Mouse (Mus musculus) forebrain, postnatal 0 days (tissue): ENCODE measurements around the gene Arsg. TPM values are rescaled to one million over a fixed set of nuclear protein-coding genes. Genes with fewer than 3 reads are reported as not detected.

Experiments used
- ATAC-seq: fragments of 200-750 bp; cut with Nextera tagmentation; 2 replicates; pipeline ENCODE4 v1.8.0; 2017; ENCODE audit warnings: mild to moderate bottlenecking, moderate library complexity
- DNase-seq: peaks from one replicate; pipeline ENCODE4 v3.0.0-alpha.2; 2015
- H3K27ac ChIP-seq: fragments of 300-500 bp; sonication (generic); 2 replicates; pipeline ENCODE4 v1.5.1; 2014; ENCODE audit warnings: low read depth, mild to moderate bottlenecking, antibody characterized with exemption, low read length, moderate library complexity, mixed read lengths
- H3K27me3 ChIP-seq: fragments of 300-500 bp; sonication (generic); 2 replicates; pipeline ENCODE4 v1.6.1; 2014; ENCODE audit warnings: mild to moderate bottlenecking, low read length, mixed read lengths; ENCODE audit not compliant: insufficient read depth
- H3K36me3 ChIP-seq: fragments of 300-500 bp; sonication (generic); 2 replicates; pipeline ENCODE4 v1.6.1; 2014; ENCODE audit warnings: mild to moderate bottlenecking, moderate library complexity; ENCODE audit not compliant: insufficient read depth
- H3K4me1 ChIP-seq: fragments of 300-500 bp; sonication (generic); 2 replicates; pipeline ENCODE4 v1.6.1; 2014; ENCODE audit warnings: antibody characterized with exemption; ENCODE audit not compliant: insufficient read depth
- H3K4me2 ChIP-seq: fragments of 300-500 bp; sonication (generic); 2 replicates; pipeline ENCODE4 v1.6.1; 2014; ENCODE audit warnings: low read depth, mild to moderate bottlenecking, moderate library complexity
- H3K4me3 ChIP-seq: fragments of 300-500 bp; sonication (generic); 2 replicates; pipeline ENCODE4 v1.5.1; 2014; ENCODE audit warnings: low read depth, low read length, mixed read lengths
- H3K9ac ChIP-seq: fragments of 300-500 bp; sonication (generic); 2 replicates; pipeline ENCODE4 v1.6.1; 2014; ENCODE audit warnings: mild to moderate bottlenecking
- H3K9me3 ChIP-seq: fragments of 300-500 bp; sonication (generic); 2 replicates; pipeline ENCODE4 v1.6.1; 2016; ENCODE audit warnings: low read length
- CTCF ChIP-seq: sonication (generic); IDR thresholded peaks from 2 replicates; pipeline ENCODE4 v1.5.1; 2016; ENCODE audit warnings: antibody characterized with exemption, control low read depth, low read depth
- WGBS: fragments of 180-500 bp; shearing (Covaris S2); extraction: QIAGEN DNeasy Blood & Tissue Kit; methylation state at CpG from one replicate; pipeline ENCODE4 v1.1.7; 2014; 5-methylcytosine and 5-hydroxymethylcytosine counted together
- polyA plus RNA-seq: library from polyadenylated mRNA; unstranded; fragments of >200 nt; fragmentation: Nextera tagmentation; extraction: Ambion mirVana; gene quantifications from 2 replicates; pipeline ENCODE4 v1.2.1, GENCODE M21; 2015
- total RNA-seq: library from RNA; depleted of rRNA; stranded (reverse); fragments of >200 nt; gene quantifications from 2 replicates; pipeline ENCODE4 v1.2.3, GENCODE M21; 2014

Gene Arsg
- total and polyA plus RNA-seq, 2 experiments from 2014 or later, result 5.3 to 7.8 TPM

- 0 out of 2 replicates have a peak overlapping the region, but pooled peaks have one; percentile 51 for H3K9ac ChIP-seq
- no peak overlapping the region for H3K27ac ChIP-seq
- no peak for TF ChIP-seq CTCF
- H3K36me3 ChIP-seq, result peaks cover 28% of the 10 kb centered on the region
- 19% methylated on average over 4 of the region's 5 CpGs for WGBS
- DNase-seq, result no peak
- H3K4me1 ChIP-seq, result no peaks in the 10 kb centered on the region
- 0 out of 2 replicates have a peak overlapping the region, but pooled peaks have one; percentile 63 for H3K4me2 ChIP-seq
- H3K9me3 ChIP-seq, result no peaks in the 10 kb centered on the region
- no peaks in the 10 kb centered on the region for H3K27me3 ChIP-seq
- peak; percentile 42; the same call in 1 of the 2 replicates for ATAC-seq
- no peak overlapping the region for H3K4me3 ChIP-seq
Measured at GRCm38 (mm10) chr11:109439209-109439608, 34.0 kb upstream of the Arsg start.

GRCm38 (mm10) chr11:109439829-109440340 is 33.3 kb upstream of the Arsg start:
- no peaks in the 10 kb centered on the region for H3K4me1 ChIP-seq
- 0 out of 2 replicates have a peak, but pooled peaks have one; percentile 1 for TF ChIP-seq CTCF
- peak; percentile 75 for DNase-seq
- peak overlapping the region; percentile 51 for H3K9ac ChIP-seq
- H3K4me3 ChIP-seq, result peak overlapping the region; percentile 36
- no peaks in the 10 kb centered on the region for H3K9me3 ChIP-seq
- peak overlapping the region; percentile 63 for H3K4me2 ChIP-seq
- 4% methylated on average over 32 of the region's 32 CpGs for WGBS
- H3K36me3 ChIP-seq, result peaks cover 21% of the 10 kb centered on the region
- ATAC-seq, result peak; percentile 76
- H3K27ac ChIP-seq, result peak overlapping the region; percentile 0; the same call in 1 of the 2 replicates
- no peaks in the 10 kb centered on the region for H3K27me3 ChIP-seq

- H3K4me3 ChIP-seq, result no peak overlapping the region
- no peak overlapping the region for H3K9ac ChIP-seq
- no peaks in the 10 kb centered on the region for H3K9me3 ChIP-seq
- WGBS, result 58% methylated on average over 4 of the region's 4 CpGs
- H3K4me2 ChIP-seq, result no peak overlapping the region; the same call in 1 of the 2 replicates
- 0 out of 2 replicates have a peak, but pooled peaks cover 3% of the 10 kb centered on the region for H3K4me1 ChIP-seq
- H3K27me3 ChIP-seq, result no peaks in the 10 kb centered on the region
- no peak for ATAC-seq
- no peak for TF ChIP-seq CTCF
- DNase-seq, result no peak
- H3K27ac ChIP-seq, result no peak overlapping the region
- peaks cover 15% of the 10 kb centered on the region; the same call in 1 of the 2 replicates for H3K36me3 ChIP-seq
Measured at GRCm38 (mm10) chr11:109440641-109441040, 32.5 kb upstream of the Arsg start.

- 61% methylated on average over 3 of the region's 3 CpGs for WGBS
- peak; percentile 75 for TF ChIP-seq CTCF
- Histone ChIP-seq H3K27me3 (no peaks in the 10 kb centered on the region), H3K36me3 (peaks cover 12% of the 10 kb centered on the region; the same call in 1 of the 2 replicates), H3K4me3 (no peak overlapping the region), H3K4me2 (no peak overlapping the region), H3K9me3 (no peaks in the 10 kb centered on the region), H3K4me1 (0 out of 2 replicates have a peak, but pooled peaks cover 3% of the 10 kb centered on the region), H3K9ac (no peak overlapping the region), H3K27ac (no peak overlapping the region)
- ATAC-seq (peak; percentile 33; the same call in 1 of the 2 replicates), DNase-seq (peak; percentile 59)
Measured at GRCm38 (mm10) chr11:109441119-109441518, 32.1 kb upstream of the Arsg start.

GRCm38 (mm10) chr11:109442166-109442730 is 30.9 kb upstream of the Arsg start:
- no peak for TF ChIP-seq CTCF
- no peak overlapping the region for H3K9ac ChIP-seq
- ATAC-seq (no peak), DNase-seq (no peak)
- no peak overlapping the region for H3K4me3 ChIP-seq
- no peaks in the 10 kb centered on the region for H3K27me3 ChIP-seq
- no peaks in the 10 kb centered on the region for H3K9me3 ChIP-seq
- no peak overlapping the region for H3K27ac ChIP-seq
- H3K36me3 ChIP-seq, result peaks cover 8% of the 10 kb centered on the region; the same call in 1 of the 2 replicates
- no peak overlapping the region for H3K4me2 ChIP-seq
- 72% methylated on average over 5 of the region's 5 CpGs for WGBS
- H3K4me1 ChIP-seq, result 0 out of 2 replicates have a peak, but pooled peaks cover 3% of the 10 kb centered on the region

- H3K4me1 ChIP-seq, result 0 out of 2 replicates have a peak, but pooled peaks cover 3% of the 10 kb centered on the region
- no peaks in the 10 kb centered on the region for H3K9me3 ChIP-seq
- no peak overlapping the region for H3K9ac ChIP-seq
- ATAC-seq (no peak), DNase-seq (no peak)
- no peak overlapping the region for H3K27ac ChIP-seq
- 92% methylated on average over 8 of the region's 8 CpGs for WGBS
- H3K36me3 ChIP-seq, result no peaks in the 10 kb centered on the region
- no peak for TF ChIP-seq CTCF
- no peaks in the 10 kb centered on the region for H3K27me3 ChIP-seq
- H3K4me2 ChIP-seq, result no peak overlapping the region
- H3K4me3 ChIP-seq, result no peak overlapping the region
Measured at GRCm38 (mm10) chr11:109443468-109444263, 29.5 kb upstream of the Arsg start.
